Mouse (Mus musculus) limb, embryonic 10.5 days (tissue): ENCODE measurements around the gene Sptbn1. TPM values are rescaled to one million over a fixed set of nuclear protein-coding genes. Genes with fewer than 3 reads are reported as not detected.

Source experiments
- DNase-seq: peaks from one replicate; pipeline ENCODE4 v3.0.0-alpha.2; 2017; ENCODE audit warnings: low spot score
- H3K27ac ChIP-seq: fragments of 300-500 bp; sonication (generic); 2 replicates; pipeline ENCODE4 v1.5.1; 2016; ENCODE audit warnings: mild to moderate bottlenecking
- H3K27me3 ChIP-seq: fragments of 300-500 bp; sonication (generic); 2 replicates; pipeline ENCODE4 v1.6.1; 2016; ENCODE audit warnings: low read depth, mild to moderate bottlenecking; ENCODE audit not compliant: poor library complexity, severe bottlenecking
- H3K36me3 ChIP-seq: fragments of 300-500 bp; sonication (generic); 2 replicates; pipeline ENCODE4 v1.6.1; 2016; ENCODE audit warnings: mild to moderate bottlenecking, moderate library complexity
- H3K4me1 ChIP-seq: fragments of 300-500 bp; sonication (generic); 2 replicates; pipeline ENCODE4 v1.6.1; 2016
- H3K4me3 ChIP-seq: fragments of 300-500 bp; sonication (generic); 2 replicates; pipeline ENCODE4 v1.5.1; 2016; ENCODE audit warnings: mild to moderate bottlenecking, moderate library complexity
- H3K9me3 ChIP-seq: fragments of 300-500 bp; sonication (generic); replicated peaks from 2 replicates; pipeline ENCODE4 v1.6.1; 2016; ENCODE audit warnings: mild to moderate bottlenecking
- whole genome bisulfite sequencing: fragments of 180-500 bp; shearing (Covaris S2); methylation state at CpG from one replicate; pipeline ENCODE4 v1.1.7; 2016; 5-methylcytosine and 5-hydroxymethylcytosine counted together
- polyA plus RNA-seq: library from polyadenylated mRNA; unstranded; fragments of >200 nt; fragmentation: Nextera tagmentation; extraction: Ambion mirVana; gene quantifications from 2 replicates; pipeline ENCODE4 v1.2.1, GENCODE M21; 2016

The Sptbn1 gene
- polyA plus RNA-seq, 1 experiment from 2014 or later: 64.1 TPM

DNA sequence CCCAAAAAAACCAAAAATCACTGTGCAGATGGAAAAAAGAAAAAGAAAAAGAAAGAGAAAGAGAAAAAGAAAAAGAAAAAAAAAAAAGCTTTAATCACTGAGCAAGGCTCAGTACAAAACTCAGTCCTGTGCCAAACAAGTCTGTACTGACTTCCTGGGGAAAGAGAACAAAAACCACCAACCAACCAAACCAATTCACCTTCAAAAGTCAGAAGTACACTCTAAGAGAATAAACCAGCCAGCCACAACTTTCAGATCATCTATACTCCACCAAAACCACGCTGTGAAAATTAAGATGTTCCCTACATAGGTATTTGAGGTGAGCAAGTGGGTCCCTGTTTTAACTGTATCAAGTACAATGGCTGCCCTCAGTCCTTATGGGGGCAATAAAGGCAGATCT lies 141.1 kb downstream of the Sptbn1 start:
- DNase-seq: no peak
- 83% methylated on average over 1 of the region's 1 CpGs for WGBS
- Histone ChIP-seq H3K27ac (no peak overlapping the region), H3K4me3 (no peak overlapping the region), H3K9me3 (no peaks in the 10 kb centered on the region), H3K4me1 (no peaks in the 10 kb centered on the region), H3K27me3 (no peaks in the 10 kb centered on the region), H3K36me3 (peaks cover 94% of the 10 kb centered on the region)

GRCm38 (mm10) chr11:30118038-30118437 lies 149.9 kb downstream of the Sptbn1 start:
- Histone ChIP-seq H3K4me1 (no peaks in the 10 kb centered on the region), H3K27ac (no peak overlapping the region), H3K27me3 (no peaks in the 10 kb centered on the region), H3K9me3 (no peaks in the 10 kb centered on the region), H3K4me3 (no peak overlapping the region), H3K36me3 (peaks cover 100% of the 10 kb centered on the region)
- WGBS: 91% methylated on average over 4 of the region's 4 CpGs
- no peak for DNase-seq

- Histone ChIP-seq H3K4me3 (no peak overlapping the region), H3K27me3 (no peaks in the 10 kb centered on the region), H3K9me3 (no peaks in the 10 kb centered on the region), H3K36me3 (peaks cover 98% of the 10 kb centered on the region), H3K4me1 (no peaks in the 10 kb centered on the region), H3K27ac (no peak overlapping the region)
- DNase-seq: no peak
- 70% methylated on average over 2 of the region's 2 CpGs for whole genome bisulfite sequencing
Observed at GRCm38 (mm10) chr11:30113631-30114030, 154.3 kb downstream of the Sptbn1 start.

DNA sequence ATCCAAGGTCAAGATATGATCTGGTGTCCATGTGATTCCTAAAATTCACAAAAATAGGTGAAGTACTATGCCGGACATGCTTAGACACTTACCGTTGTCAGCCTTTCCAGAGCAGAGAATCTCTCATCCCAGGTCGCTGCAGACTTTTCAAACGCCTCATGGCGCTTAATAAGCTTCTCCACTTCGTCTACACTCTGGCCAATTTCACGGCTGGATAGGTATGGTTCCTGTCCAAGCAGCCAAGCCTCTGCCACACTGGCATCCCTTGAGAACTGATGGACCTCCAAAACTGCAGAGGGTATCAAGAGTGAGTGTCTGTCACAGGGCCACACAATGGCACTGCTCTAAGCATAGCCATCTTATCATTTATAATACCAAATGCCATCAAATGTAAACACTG lies 157.3 kb downstream of the Sptbn1 start:
- no peaks in the 10 kb centered on the region for H3K27me3 ChIP-seq
- no peak overlapping the region for H3K27ac ChIP-seq
- no peak overlapping the region for H3K4me3 ChIP-seq
- peaks cover 94% of the 10 kb centered on the region for H3K36me3 ChIP-seq
- no peak for DNase-seq
- H3K4me1 ChIP-seq: no peaks in the 10 kb centered on the region
- WGBS: 93% methylated on average over 7 of the region's 7 CpGs
- no peaks in the 10 kb centered on the region for H3K9me3 ChIP-seq

GRCm38 (mm10) chr11:30104177-30104576 lies 163.8 kb downstream of the Sptbn1 start:
- no peaks in the 10 kb centered on the region for H3K27me3 ChIP-seq
- DNase-seq: no peak
- no peaks in the 10 kb centered on the region for H3K9me3 ChIP-seq
- no peak overlapping the region for H3K4me3 ChIP-seq
- H3K4me1 ChIP-seq: no peaks in the 10 kb centered on the region
- 94% methylated on average over 10 of the region's 10 CpGs for WGBS
- H3K27ac ChIP-seq: no peak overlapping the region
- peaks cover 94% of the 10 kb centered on the region for H3K36me3 ChIP-seq

- Histone ChIP-seq H3K36me3 (peaks cover 93% of the 10 kb centered on the region), H3K9me3 (no peaks in the 10 kb centered on the region), H3K27ac (no peak overlapping the region), H3K4me1 (no peaks in the 10 kb centered on the region), H3K27me3 (no peaks in the 10 kb centered on the region), H3K4me3 (no peak overlapping the region)
- no peak for DNase-seq
- WGBS: 96% methylated on average over 2 of the region's 2 CpGs
Observed at GRCm38 (mm10) chr11:30102594-30102993, 165.4 kb downstream of the Sptbn1 start.

GRCm38 (mm10) chr11:30101796-30102195 lies 166.2 kb downstream of the Sptbn1 start:
- peaks cover 96% of the 10 kb centered on the region for H3K36me3 ChIP-seq
- no peak overlapping the region for H3K4me3 ChIP-seq
- WGBS: 97% methylated on average over 1 of the region's 1 CpGs
- no peak overlapping the region for H3K27ac ChIP-seq
- H3K4me1 ChIP-seq: no peaks in the 10 kb centered on the region
- no peaks in the 10 kb centered on the region for H3K27me3 ChIP-seq
- DNase-seq: no peak
- H3K9me3 ChIP-seq: no peaks in the 10 kb centered on the region

- Histone ChIP-seq H3K36me3 (peaks cover 89% of the 10 kb centered on the region), H3K9me3 (no peaks in the 10 kb centered on the region), H3K27me3 (no peaks in the 10 kb centered on the region), H3K27ac (no peak overlapping the region), H3K4me1 (no peaks in the 10 kb centered on the region), H3K4me3 (no peak overlapping the region)
- DNase-seq: no peak
- WGBS: 92% methylated on average over 2 of the region's 2 CpGs
Observed at GRCm38 (mm10) chr11:30101162-30101561, 166.8 kb downstream of the Sptbn1 start.

DNA sequence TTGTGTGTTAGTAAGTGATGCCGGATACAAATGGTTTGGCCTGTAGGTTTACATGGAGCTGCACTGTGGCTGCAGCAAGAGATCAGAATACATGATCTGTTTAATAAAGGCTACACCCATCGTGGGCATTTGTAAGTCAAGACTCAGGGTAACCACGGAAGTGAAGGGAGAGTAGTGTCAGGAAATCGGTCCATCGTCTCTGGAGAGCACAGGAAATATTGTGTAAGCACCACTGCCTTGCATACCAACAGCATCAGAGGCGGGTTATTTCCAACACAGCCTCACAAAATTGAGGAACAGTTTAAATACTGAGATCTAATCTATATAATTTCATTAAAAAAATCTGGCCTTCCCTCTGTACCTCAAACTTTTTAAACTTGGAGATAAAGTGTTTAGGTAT lies 168.1 kb downstream of the Sptbn1 start:
- Histone ChIP-seq H3K36me3 (peaks cover 78% of the 10 kb centered on the region), H3K4me3 (no peak overlapping the region), H3K27me3 (no peaks in the 10 kb centered on the region), H3K27ac (no peak overlapping the region), H3K9me3 (no peaks in the 10 kb centered on the region), H3K4me1 (no peaks in the 10 kb centered on the region)
- DNase-seq: no peak
- WGBS: 97% methylated on average over 6 of the region's 6 CpGs

- Histone ChIP-seq H3K4me3 (no peak overlapping the region), H3K27ac (no peak overlapping the region), H3K36me3 (peaks cover 32% of the 10 kb centered on the region), H3K4me1 (no peaks in the 10 kb centered on the region), H3K9me3 (no peaks in the 10 kb centered on the region), H3K27me3 (no peaks in the 10 kb centered on the region)
- no peak for DNase-seq
- WGBS: 82% methylated on average over 6 of the region's 6 CpGs
Observed at GRCm38 (mm10) chr11:30095212-30095773, 172.7 kb downstream of the Sptbn1 start.

- Histone ChIP-seq H3K27me3 (no peaks in the 10 kb centered on the region), H3K27ac (no peak overlapping the region), H3K4me3 (no peak overlapping the region), H3K4me1 (no peaks in the 10 kb centered on the region), H3K9me3 (no peaks in the 10 kb centered on the region), H3K36me3 (no peaks in the 10 kb centered on the region)
- DNase-seq: no peak
- 57% methylated on average over 4 of the region's 4 CpGs for WGBS
Observed at GRCm38 (mm10) chr11:30091892-30092291, 176.1 kb downstream of the Sptbn1 start.

GRCm38 (mm10) chr11:30085114-30085513 lies 182.9 kb downstream of the Sptbn1 start:
- DNase-seq: no peak
- Histone ChIP-seq H3K27me3 (no peaks in the 10 kb centered on the region), H3K4me3 (no peak overlapping the region), H3K4me1 (peaks cover 6% of the 10 kb centered on the region; the same call in 1 of the 2 replicates), H3K27ac (no peak overlapping the region), H3K36me3 (no peaks in the 10 kb centered on the region), H3K9me3 (no peaks in the 10 kb centered on the region)

DNA sequence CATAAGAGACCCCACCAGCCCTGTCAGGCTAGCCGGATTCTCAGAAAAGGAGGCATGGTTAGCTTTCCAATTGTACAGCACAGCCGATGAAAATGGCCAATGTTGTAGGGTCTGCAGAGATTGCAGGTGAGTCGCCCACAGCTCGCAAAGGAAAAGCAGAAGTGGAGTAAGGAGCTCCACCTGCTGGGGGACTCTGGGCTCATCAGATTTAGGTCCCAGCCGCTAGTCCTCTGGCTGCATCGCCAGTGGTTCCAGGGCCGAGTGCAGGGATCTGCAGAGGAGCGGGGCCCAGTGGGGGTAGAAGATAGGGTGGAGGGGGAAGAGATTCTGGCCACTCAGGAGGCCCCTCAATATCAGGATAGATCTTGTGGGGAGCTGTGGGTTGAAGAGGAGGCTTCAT lies 210.7 kb downstream of the Sptbn1 start:
- Histone ChIP-seq H3K36me3 (no peaks in the 10 kb centered on the region), H3K4me1 (no peaks in the 10 kb centered on the region), H3K4me3 (no peak overlapping the region), H3K27ac (no peak overlapping the region), H3K27me3 (no peaks in the 10 kb centered on the region), H3K9me3 (no peaks in the 10 kb centered on the region)
- 51% methylated on average over 8 of the region's 8 CpGs for WGBS
- DNase-seq: peak; percentile 32
